Mouse (Mus musculus) kidney, embryonic 14.5 days (tissue): ENCODE measurements around the gene Rb1. TPM values are rescaled to one million over a fixed set of nuclear protein-coding genes. Genes with fewer than 3 reads are reported as not detected.

Experiments
- ATAC-seq: fragments of 200-750 bp; cut with Nextera tagmentation; 2 replicates; pipeline ENCODE4 v1.8.0; 2017; ENCODE audit warnings: moderate number of reproducible peaks, mild to moderate bottlenecking, moderate TSS enrichment, moderate library complexity; ENCODE audit not compliant: low FRiP score, low TSS enrichment
- H3K27ac ChIP-seq: fragments of 300-500 bp; sonication (generic); 2 replicates; pipeline ENCODE4 v1.5.1; 2014; ENCODE audit warnings: low read depth, mild to moderate bottlenecking, low read length, moderate library complexity, mixed read lengths
- H3K27me3 ChIP-seq: fragments of 300-500 bp; sonication (generic); 2 replicates; pipeline ENCODE4 v1.6.1; 2014; ENCODE audit warnings: mild to moderate bottlenecking, low read length; ENCODE audit not compliant: control insufficient read depth, insufficient read depth
- H3K36me3 ChIP-seq: fragments of 300-500 bp; sonication (generic); 2 replicates; pipeline ENCODE4 v1.6.1; 2014; ENCODE audit warnings: low read length, mixed read lengths; ENCODE audit not compliant: control insufficient read depth, insufficient read depth
- H3K4me1 ChIP-seq: fragments of 300-500 bp; sonication (generic); 2 replicates; pipeline ENCODE4 v1.6.1; 2014; ENCODE audit warnings: low read length, mixed read lengths; ENCODE audit not compliant: control insufficient read depth, insufficient read depth
- H3K4me2 ChIP-seq: fragments of 300-500 bp; sonication (generic); replicated peaks from 2 replicates; pipeline ENCODE4 v1.6.1; 2014; ENCODE audit warnings: low read depth, mild to moderate bottlenecking, low read length
- H3K4me3 ChIP-seq: fragments of 300-500 bp; sonication (generic); 2 replicates; pipeline ENCODE4 v1.5.1; 2014; ENCODE audit warnings: mild to moderate bottlenecking, low read length
- H3K9ac ChIP-seq: fragments of 300-500 bp; sonication (generic); 2 replicates; pipeline ENCODE4 v1.6.1; 2014; ENCODE audit warnings: low read depth, mild to moderate bottlenecking, low read length, moderate library complexity
- H3K9me3 ChIP-seq: fragments of 300-500 bp; sonication (generic); 2 replicates; pipeline ENCODE4 v1.6.1; 2016; ENCODE audit warnings: low read length; ENCODE audit not compliant: control insufficient read depth
- WGBS: fragments of 180-500 bp; shearing (Covaris S2); extraction: QIAGEN DNeasy Blood & Tissue Kit; methylation state at CpG from one replicate; pipeline ENCODE4 v1.1.7; 2014; 5-methylcytosine and 5-hydroxymethylcytosine counted together
- polyA plus RNA-seq: library from polyadenylated mRNA; unstranded; fragments of >200 nt; fragmentation: Nextera tagmentation; extraction: Ambion mirVana; gene quantifications from 2 replicates; pipeline ENCODE4 v1.2.1, GENCODE M21; 2014

Rb1 gene
- polyA plus RNA-seq, 1 experiment from 2014 or later = 29.9 TPM

DNA sequence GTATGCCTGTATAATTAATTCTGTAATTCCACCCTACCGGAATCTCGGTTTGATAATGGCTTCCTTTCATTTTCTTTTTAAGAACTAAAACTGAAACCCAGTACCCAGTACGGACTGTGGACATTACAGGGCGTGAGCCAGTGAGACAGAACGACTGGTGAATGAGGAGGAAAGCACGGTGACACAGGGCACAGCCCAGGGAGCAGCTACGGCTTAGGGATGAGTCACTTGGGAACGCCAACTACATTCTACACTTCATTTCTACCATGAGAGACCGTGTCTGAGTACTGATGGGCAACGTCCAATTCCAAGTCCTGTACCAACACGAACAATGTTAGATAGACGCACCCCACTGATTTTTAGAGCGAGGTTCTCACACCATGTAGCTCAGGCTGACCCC, 43.3 kb upstream of the Rb1 start:
- Histone ChIP-seq H3K9ac (no peak overlapping the region), H3K27me3 (no peaks in the 10 kb centered on the region), H3K4me1 (peaks cover 13% of the 10 kb centered on the region), H3K9me3 (no peaks in the 10 kb centered on the region), H3K4me3 (no peak overlapping the region), H3K4me2 (no peak overlapping the region), H3K27ac (no peak overlapping the region), H3K36me3 (peaks cover 62% of the 10 kb centered on the region)
- ATAC-seq = no peak
- WGBS = 91% methylated on average over 13 of the region's 13 CpGs

DNA sequence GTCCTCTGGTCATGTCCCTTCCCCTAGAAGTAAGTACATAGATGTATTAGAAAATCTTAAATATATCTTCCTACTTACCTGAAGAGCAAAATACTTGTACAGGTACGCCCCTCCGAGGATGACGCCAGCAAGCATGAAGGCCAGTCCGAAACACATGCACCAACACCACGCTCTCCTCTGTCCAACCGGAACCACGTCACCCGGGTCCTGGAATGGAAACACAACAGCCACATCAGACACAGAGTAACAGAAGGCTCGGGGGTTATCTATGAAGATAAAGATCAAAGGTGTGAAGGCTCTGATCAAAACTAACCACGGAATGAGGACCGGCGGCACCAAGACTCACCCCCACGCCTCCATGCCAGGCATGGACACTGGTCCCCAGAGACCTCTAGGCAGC, 42.6 kb upstream of the Rb1 start:
- no peak overlapping the region for H3K9ac ChIP-seq
- H3K27me3 ChIP-seq = no peaks in the 10 kb centered on the region
- peaks cover 7% of the 10 kb centered on the region for H3K4me1 ChIP-seq
- H3K9me3 ChIP-seq = no peaks in the 10 kb centered on the region
- ATAC-seq = no peak
- H3K4me3 ChIP-seq = no peak overlapping the region
- H3K36me3 ChIP-seq = peaks cover 70% of the 10 kb centered on the region
- H3K27ac ChIP-seq = no peak overlapping the region
- no peak overlapping the region for H3K4me2 ChIP-seq
- WGBS = 95% methylated on average over 13 of the region's 13 CpGs

- Histone ChIP-seq H3K4me2 (no peak overlapping the region), H3K4me1 (no peaks in the 10 kb centered on the region), H3K27me3 (no peaks in the 10 kb centered on the region), H3K9ac (no peak overlapping the region), H3K36me3 (peaks cover 89% of the 10 kb centered on the region), H3K4me3 (no peak overlapping the region), H3K27ac (no peak overlapping the region), H3K9me3 (no peaks in the 10 kb centered on the region)
- no peak for ATAC-seq
- WGBS = 86% methylated on average over 11 of the region's 11 CpGs
Measured at GRCm38 (mm10) chr14:73366278-73366677, 40.7 kb upstream of the Rb1 start.

GRCm38 (mm10) chr14:73363782-73364181, 38.2 kb upstream of the Rb1 start:
- no peak for ATAC-seq
- H3K36me3 ChIP-seq = peaks cover 94% of the 10 kb centered on the region
- no peak overlapping the region for H3K4me3 ChIP-seq
- H3K9me3 ChIP-seq = no peaks in the 10 kb centered on the region
- H3K4me1 ChIP-seq = no peaks in the 10 kb centered on the region
- H3K4me2 ChIP-seq = no peak overlapping the region
- 96% methylated on average over 11 of the region's 11 CpGs for WGBS
- H3K9ac ChIP-seq = no peak overlapping the region
- H3K27me3 ChIP-seq = no peaks in the 10 kb centered on the region
- no peak overlapping the region for H3K27ac ChIP-seq

- no peak overlapping the region for H3K4me2 ChIP-seq
- WGBS = 93% methylated on average over 8 of the region's 8 CpGs
- no peak overlapping the region for H3K4me3 ChIP-seq
Measured at GRCm38 (mm10) chr14:73354700-73355099, 29.1 kb upstream of the Rb1 start.

GRCm38 (mm10) chr14:73351118-73351517, 25.5 kb upstream of the Rb1 start:
- Histone ChIP-seq H3K4me2 (no peak overlapping the region), H3K27me3 (no peaks in the 10 kb centered on the region), H3K9ac (no peak overlapping the region), H3K36me3 (peaks cover 8% of the 10 kb centered on the region; the same call in 1 of the 2 replicates), H3K27ac (peak overlapping the region; percentile 32; the same call in 1 of the 2 replicates), H3K4me1 (0 out of 2 replicates have a peak, but pooled peaks cover 4% of the 10 kb centered on the region), H3K4me3 (no peak overlapping the region), H3K9me3 (no peaks in the 10 kb centered on the region)
- 76% methylated on average over 5 of the region's 5 CpGs for whole genome bisulfite sequencing
- ATAC-seq = peak; percentile 60; the same call in 1 of the 2 replicates

More at GRCm38 (mm10) chr14:73354700-73355099, 29.1 kb upstream of the Rb1 start:
- no peak for ATAC-seq
- Histone ChIP-seq H3K27ac (no peak overlapping the region), H3K4me1 (no peaks in the 10 kb centered on the region), H3K9me3 (no peaks in the 10 kb centered on the region), H3K27me3 (no peaks in the 10 kb centered on the region), H3K36me3 (peaks cover 25% of the 10 kb centered on the region; the same call in 1 of the 2 replicates), H3K9ac (no peak overlapping the region)

DNA sequence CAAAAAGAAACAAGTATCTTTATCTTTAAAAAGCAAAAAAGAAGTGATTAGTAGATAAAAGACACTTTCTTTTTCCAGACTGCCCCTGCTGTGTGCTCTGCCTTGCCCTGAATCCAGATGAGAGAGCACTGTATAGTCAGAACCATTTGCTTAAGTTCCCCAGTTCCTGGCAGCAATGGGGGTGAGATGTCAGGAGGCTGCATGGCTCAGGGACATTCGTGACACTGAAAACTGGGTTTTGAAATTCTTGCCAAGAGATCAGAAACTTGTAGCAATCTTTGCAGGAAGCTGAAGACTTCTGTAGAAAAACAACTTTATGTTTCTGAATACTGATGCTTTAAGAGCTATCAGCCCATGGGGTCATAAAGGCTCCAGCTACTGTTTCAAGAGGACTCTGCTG, 24.4 kb upstream of the Rb1 start:
- no peak overlapping the region for H3K4me3 ChIP-seq
- no peaks in the 10 kb centered on the region for H3K36me3 ChIP-seq
- 58% methylated on average over 1 of the region's 1 CpGs for WGBS
- no peak overlapping the region for H3K9ac ChIP-seq
- H3K9me3 ChIP-seq = no peaks in the 10 kb centered on the region
- H3K4me2 ChIP-seq = no peak overlapping the region
- ATAC-seq = no peak
- 0 out of 2 replicates have a peak, but pooled peaks cover 4% of the 10 kb centered on the region for H3K4me1 ChIP-seq
- H3K27ac ChIP-seq = no peak overlapping the region
- no peaks in the 10 kb centered on the region for H3K27me3 ChIP-seq

DNA sequence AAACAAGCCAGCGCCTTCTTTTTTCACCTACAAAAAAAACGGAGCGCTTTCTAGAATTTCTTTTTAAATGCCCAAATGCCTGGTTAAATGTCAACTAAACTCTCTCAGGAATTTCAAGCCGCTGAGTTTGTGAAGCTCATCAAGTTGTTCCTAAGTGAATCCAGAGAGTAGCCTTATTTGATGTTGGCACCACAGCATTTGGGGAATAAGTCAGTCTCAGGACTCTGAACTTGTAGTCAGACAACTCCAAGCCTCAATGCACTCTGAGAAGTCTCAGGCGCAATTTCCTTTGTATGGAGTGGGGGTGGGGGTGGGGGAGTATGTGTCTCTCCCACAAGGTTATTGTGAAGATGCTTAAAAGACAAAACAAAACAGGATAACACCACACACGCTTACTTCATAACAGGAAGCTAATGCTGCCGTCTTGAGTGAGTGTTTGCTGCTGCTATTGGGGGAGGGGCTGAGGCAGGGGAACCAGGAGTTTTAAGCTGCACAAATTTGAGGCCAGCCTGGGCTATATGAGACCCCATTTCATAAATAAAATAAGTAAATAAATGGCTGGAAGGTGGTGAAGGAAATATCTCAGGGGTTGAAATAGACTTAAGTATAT, 23.5 kb upstream of the Rb1 start:
- no peak overlapping the region for H3K27ac ChIP-seq
- 52% methylated on average over 7 of the region's 7 CpGs for WGBS
- H3K9me3 ChIP-seq = no peaks in the 10 kb centered on the region
- no peak overlapping the region for H3K4me3 ChIP-seq
- H3K36me3 ChIP-seq = no peaks in the 10 kb centered on the region
- no peak overlapping the region for H3K9ac ChIP-seq
- no peak for ATAC-seq
- 0 out of 2 replicates have a peak, but pooled peaks cover 4% of the 10 kb centered on the region for H3K4me1 ChIP-seq
- H3K4me2 ChIP-seq = no peak overlapping the region
- no peaks in the 10 kb centered on the region for H3K27me3 ChIP-seq

DNA sequence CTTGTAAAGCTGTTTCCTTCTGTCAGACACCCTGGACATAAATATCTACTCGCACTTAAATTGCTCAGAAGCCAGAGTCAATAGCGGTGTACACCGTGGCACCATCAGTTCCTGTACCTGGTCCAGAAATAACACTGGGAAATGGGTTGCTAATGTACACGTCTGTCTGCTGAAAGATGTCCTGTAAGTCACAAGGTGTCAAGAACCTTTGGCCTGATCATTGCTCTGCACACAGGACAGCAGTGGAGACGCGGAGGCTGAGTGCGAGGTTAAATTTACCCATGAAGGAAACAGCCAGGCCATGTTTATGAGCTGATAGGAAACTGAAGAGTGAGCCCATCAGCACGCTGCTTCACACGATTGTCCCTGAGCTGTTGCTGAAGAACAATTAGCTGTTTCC, 21.7 kb upstream of the Rb1 start:
- 0 out of 2 replicates have a peak, but pooled peaks cover 4% of the 10 kb centered on the region for H3K4me1 ChIP-seq
- H3K4me2 ChIP-seq = no peak overlapping the region
- H3K9me3 ChIP-seq = no peaks in the 10 kb centered on the region
- ATAC-seq = peak; percentile 32; the same call in 1 of the 2 replicates
- no peaks in the 10 kb centered on the region for H3K27me3 ChIP-seq
- no peak overlapping the region for H3K27ac ChIP-seq
- no peak overlapping the region for H3K9ac ChIP-seq
- no peak overlapping the region for H3K4me3 ChIP-seq
- H3K36me3 ChIP-seq = no peaks in the 10 kb centered on the region
- WGBS = 56% methylated on average over 9 of the region's 9 CpGs
